Mouse (Mus musculus) kidney, postnatal 14 days (tissue): Measurements from ENCODE around the gene Zfp933.
"Not testable (repeated sequence)": the region's sequence is repeated elsewhere in the genome, so short reads cannot be mapped to it uniquely, and the experiment has no call there.

Source experiments
- DNase-seq: peaks from one replicate; pipeline ENCODE4 v3.0.0; 2022; ENCODE audit warnings: mixed read lengths

The Zfp933 gene

GRCm38 (mm10) chr4:147847614-147848583 lies at the start of gene Zfp933:
Gene Zfp933, minus strand, starts transcription at chr4:147848366.
- DNase-seq = peak; percentile 86

GRCm38 (mm10) chr4:147897348-147897747 lies 49.2 kb upstream of the Zfp933 start:
- no peak for DNase-seq

DNA sequence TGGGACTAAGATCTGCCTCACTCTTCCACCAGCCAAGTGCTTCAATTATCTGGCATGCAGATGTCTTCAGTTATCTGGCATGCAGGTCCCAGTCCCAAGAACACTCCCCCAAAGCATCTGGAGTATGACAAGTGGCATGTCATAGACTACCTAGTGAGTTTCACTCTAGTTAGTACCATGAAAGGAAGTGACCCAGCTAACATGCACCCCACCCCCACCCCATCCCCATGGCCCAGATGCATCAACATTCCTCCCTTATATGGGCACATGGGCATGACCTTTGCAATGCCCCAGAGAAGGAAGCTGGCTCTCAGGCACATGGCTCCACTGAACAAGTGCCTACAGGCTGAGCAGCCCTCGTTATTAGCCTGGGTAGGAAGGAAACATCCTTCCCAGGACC lies 48.2 kb upstream of the Zfp933 start:
- DNase-seq = no peak

- DNase-seq = no peak
These were observed 47.7 kb upstream of the Zfp933 start for GRCm38 (mm10) chr4:147895815-147896330.

GRCm38 (mm10) chr4:147890341-147890740 lies 42.2 kb upstream of the Zfp933 start:
- DNase-seq = no peak

GRCm38 (mm10) chr4:147888237-147888636 lies 40.1 kb upstream of the Zfp933 start:
- no peak for DNase-seq

DNA sequence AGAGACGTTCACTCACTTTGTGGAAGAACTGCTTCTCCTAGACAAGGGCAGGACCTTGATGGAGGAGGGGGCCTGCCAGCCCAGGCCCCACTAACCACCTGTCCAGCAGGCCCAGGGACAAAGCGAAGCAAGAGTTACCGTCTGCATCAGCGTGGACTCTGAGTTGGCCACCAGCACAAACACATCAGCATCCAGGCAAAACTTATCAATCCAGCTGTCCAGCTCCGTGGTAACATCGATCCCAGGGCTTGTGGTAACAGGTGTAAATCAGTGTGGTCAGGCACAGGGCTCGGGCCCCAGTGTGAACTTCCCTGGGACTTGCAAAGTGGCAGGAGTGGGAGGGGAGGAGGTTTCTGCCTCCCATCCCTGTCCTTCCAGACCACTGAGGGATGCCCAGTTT lies 39.1 kb upstream of the Zfp933 start:
- no peak for DNase-seq

- DNase-seq = no peak
These were observed 38.0 kb upstream of the Zfp933 start for GRCm38 (mm10) chr4:147886158-147886557.

DNA sequence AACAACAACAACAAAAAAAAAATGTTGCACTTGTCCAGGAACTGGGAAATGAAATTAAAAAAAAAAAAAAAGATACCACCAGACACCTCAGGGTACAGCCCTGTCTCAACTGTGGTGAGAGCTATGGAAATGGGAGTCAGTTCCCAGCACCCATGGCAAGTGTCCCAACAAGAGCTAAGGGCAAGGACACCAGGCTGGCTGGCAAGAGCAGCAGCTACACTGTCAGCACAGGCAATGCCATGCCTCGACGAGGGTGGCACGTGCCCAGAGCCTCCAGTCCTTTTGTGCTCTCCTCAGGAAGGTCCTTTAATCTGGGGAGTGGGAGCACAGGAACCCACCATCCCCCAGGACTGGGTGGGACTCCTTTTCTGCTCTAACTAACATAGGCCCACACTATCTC lies 36.0 kb upstream of the Zfp933 start:
- DNase-seq = no peak

- DNase-seq = no peak
These were observed 34.9 kb upstream of the Zfp933 start for GRCm38 (mm10) chr4:147883041-147883440.

GRCm38 (mm10) chr4:147881792-147882191 lies 33.6 kb upstream of the Zfp933 start:
- DNase-seq = no peak

- DNase-seq = no peak
These were observed 31.7 kb upstream of the Zfp933 start for GRCm38 (mm10) chr4:147879865-147880264.

DNA sequence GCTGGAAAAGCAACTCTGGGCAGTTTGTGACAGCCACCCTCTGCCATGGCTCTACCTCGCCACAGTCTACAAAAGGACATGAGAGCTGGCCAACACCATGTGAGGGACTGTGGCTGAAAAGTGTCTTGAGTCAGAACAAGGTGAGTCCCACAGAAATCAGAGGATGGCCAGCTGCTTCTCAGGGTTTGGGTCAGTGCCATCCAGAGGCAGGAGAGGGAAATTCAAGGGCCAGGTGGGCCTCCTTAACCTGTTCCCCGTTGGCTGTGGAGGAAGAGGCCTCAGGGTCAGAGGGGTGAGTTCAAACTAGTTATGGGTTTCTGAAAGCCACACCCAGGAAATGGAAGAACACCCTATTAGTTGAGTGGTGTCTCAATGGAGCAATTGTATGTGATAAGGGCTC lies 31.3 kb upstream of the Zfp933 start:
- no peak for DNase-seq

DNA sequence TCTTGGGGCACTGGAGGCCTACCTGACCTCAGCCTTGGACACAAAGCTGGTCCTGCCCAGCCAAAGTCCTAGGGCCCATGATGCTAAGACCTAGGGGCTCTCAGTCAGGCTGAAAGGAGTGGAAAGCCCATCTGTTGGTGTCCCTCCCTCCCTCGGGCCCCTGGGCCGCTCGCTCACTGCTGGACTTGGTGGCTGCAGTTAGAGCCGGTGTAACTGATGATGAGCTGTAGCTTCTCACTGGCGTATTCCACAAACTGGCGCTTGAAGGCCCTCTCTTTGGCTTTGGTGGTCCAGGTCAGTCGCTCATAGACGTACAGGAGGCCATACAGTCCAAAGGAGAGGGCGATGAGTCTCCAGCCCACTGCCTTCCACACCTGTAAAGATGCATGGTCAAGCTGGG lies 30.4 kb upstream of the Zfp933 start:
- no peak for DNase-seq

- DNase-seq = no peak
These were observed 27.8 kb upstream of the Zfp933 start for GRCm38 (mm10) chr4:147875852-147876575.

DNA sequence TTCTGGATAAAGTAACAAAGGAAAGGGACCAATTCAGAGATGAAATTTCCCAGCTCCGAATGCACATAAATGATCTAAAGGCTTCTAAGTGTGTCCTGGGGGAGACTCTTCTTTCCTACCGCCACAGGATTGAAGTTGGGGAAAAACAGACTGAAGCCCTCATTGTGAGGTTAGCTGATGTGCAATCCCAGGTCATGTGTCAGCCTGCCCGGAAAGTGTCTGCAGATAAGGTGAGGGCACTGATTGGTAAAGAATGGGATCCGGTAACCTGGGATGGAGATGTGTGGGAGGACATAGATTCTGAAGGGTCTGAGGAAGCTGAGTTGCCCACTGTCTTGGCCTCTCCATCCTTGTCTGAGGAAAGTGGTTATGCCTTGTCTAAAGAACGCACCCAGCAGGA lies 21.1 kb upstream of the Zfp933 start:
- DNase-seq = no peak

GRCm38 (mm10) chr4:147868450-147869031 lies 20.4 kb upstream of the Zfp933 start, which contains the start of the genes Miip and Fv1:
Gene Miip, minus strand, starts transcription at chr4:147868816.
Gene Fv1, plus strand, starts transcription at chr4:147868979.
- peak; percentile 98 for DNase-seq

- no peak for DNase-seq
These were observed 19.6 kb upstream of the Zfp933 start for GRCm38 (mm10) chr4:147867563-147868449.

DNA sequence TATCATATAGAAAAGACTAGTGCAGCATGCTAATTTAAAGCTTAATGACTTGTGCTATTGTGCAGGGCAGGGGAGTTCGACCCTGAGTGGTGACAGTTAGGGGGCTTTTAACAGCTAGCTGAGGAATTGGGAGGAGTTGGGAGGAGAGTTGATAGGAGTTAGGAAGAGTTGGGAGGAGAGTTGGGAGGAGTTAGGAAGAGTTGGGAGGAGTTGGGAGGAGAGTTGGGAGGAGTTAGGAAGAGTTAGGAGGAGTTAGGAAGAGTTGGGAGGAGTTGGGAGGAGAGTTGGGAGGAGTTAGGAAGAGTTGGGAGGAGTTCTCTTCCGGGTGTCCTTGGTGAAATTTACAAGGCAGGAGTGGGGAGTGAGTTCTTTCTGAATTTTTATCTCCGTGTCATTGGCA lies 18.6 kb upstream of the Zfp933 start:
- not testable (repeated sequence) for DNase-seq

- DNase-seq = no peak
These were observed 17.9 kb upstream of the Zfp933 start for GRCm38 (mm10) chr4:147866056-147866455.

- DNase-seq = no peak
These were observed 17.5 kb upstream of the Zfp933 start for GRCm38 (mm10) chr4:147865651-147866050.

- DNase-seq = no peak
These were observed 13.9 kb upstream of the Zfp933 start for GRCm38 (mm10) chr4:147862051-147862450.
